Mouse (Mus musculus) kidney, adult 8-10 months (tissue): ENCODE results near the gene Klhl41.

Experiments
- DNase-seq, 2 experiments: peaks; one replicate each; pipeline ENCODE4 v3.0.0; 2022

The Klhl41 gene

GRCm38 (mm10) chr2:69684488-69684887 is 14.6 kb downstream of the Klhl41 start:
- DNase-seq = no peak

- no peak for DNase-seq
These were observed 20.3 kb downstream of the Klhl41 start for GRCm38 (mm10) chr2:69690214-69690613.

- DNase-seq = no peak
These were observed 20.9 kb downstream of the Klhl41 start for GRCm38 (mm10) chr2:69690843-69691242.

- DNase-seq = no peak
These were observed 23.6 kb downstream of the Klhl41 start for GRCm38 (mm10) chr2:69693501-69693900.

- DNase-seq = no peak
These were observed 30.5 kb downstream of the Klhl41 start for GRCm38 (mm10) chr2:69700446-69700845.

- peak in 1 of 2 experiments; percentile 10 for DNase-seq
These were observed 42.3 kb downstream of the Klhl41 start for GRCm38 (mm10) chr2:69712171-69712570.

GRCm38 (mm10) chr2:69712981-69713625 is 43.2 kb downstream of the Klhl41 start, which contains the start of gene Fastkd1:
TSS of gene Fastkd1 (minus strand) at chr2:69713516.
- peak; percentile 92 for DNase-seq

GRCm38 (mm10) chr2:69713626-69714014 is 43.7 kb downstream of the Klhl41 start:
- no peak for DNase-seq

GRCm38 (mm10) chr2:69714126-69714525 is 44.2 kb downstream of the Klhl41 start:
- no peak for DNase-seq

- no peak for DNase-seq
These were observed 46.6 kb downstream of the Klhl41 start for GRCm38 (mm10) chr2:69716483-69716882.

- no peak for DNase-seq
These were observed 49.2 kb downstream of the Klhl41 start for GRCm38 (mm10) chr2:69719121-69719520.

GRCm38 (mm10) chr2:69722273-69722649 is 52.3 kb downstream of the Klhl41 start, which contains the start of gene Ppig:
TSS of gene Ppig (plus strand) at chr2:69722545.
- no peak for DNase-seq

GRCm38 (mm10) chr2:69722650-69723518 is 53.0 kb downstream of the Klhl41 start:
- DNase-seq = peak; percentile 89 to 92

- DNase-seq = no peak
These were observed 53.6 kb downstream of the Klhl41 start for GRCm38 (mm10) chr2:69723519-69723825.
